ENCODE assay signal across 8 mouse cellular contexts in the genomic region with DNA sequence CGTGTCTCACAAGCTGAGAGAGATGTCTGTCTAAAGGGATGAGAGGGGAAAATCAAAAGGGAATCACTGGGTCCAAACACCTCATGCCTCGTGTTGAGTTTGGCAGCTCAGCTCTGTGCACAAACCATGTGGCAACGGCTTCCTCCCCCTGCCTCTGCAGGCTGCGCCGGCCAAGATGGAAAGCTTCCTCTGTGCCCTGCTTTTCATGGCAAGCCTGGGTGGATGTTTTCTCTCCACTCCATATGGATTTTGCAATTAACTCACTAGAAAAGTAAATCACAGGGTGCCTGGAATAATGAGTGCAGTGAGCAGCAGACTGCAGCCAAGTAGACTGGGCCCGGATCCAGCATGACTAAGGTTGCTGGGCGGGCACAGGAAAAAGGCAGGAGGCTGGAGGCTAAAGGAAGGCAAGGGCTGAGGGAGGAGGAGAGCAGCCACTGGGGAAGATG.
A peak's percentile ranks its signal among the peaks of the same experiment; 100 is the strongest.
DNase-seq lines count a peak whose midpoint lies in the region; ATAC-seq and TF ChIP-seq lines count a peak whose summit lies in the region.

No protein-coding gene starts in this region.

- H3K9me3 ChIP-seq in hindbrain, postnatal 0 days (ENCODE audit: low read length): no peaks in the 10 kb centered on the region

- ATAC-seq in hindbrain, postnatal 0 days: peak; percentile 93

- no peak for TF ChIP-seq POLR2A in myocyte (IDR thresholded peaks at IDR 0.05; ENCODE audit: insufficient read length, low read depth)

- no peaks in the 10 kb centered on the region for H3K27me3 ChIP-seq in hindbrain, postnatal 0 days (ENCODE audit: insufficient read depth, low read length)
- no peaks in the 10 kb centered on the region for H3K27me3 ChIP-seq in myocyte (ENCODE audit: control insufficient read depth, insufficient read depth, insufficient read length)

- no peaks in the 10 kb centered on the region for H3K36me3 ChIP-seq in hindbrain, postnatal 0 days (ENCODE audit: insufficient read depth, low read length)
- no peaks in the 10 kb centered on the region for H3K36me3 ChIP-seq in myocyte (ENCODE audit: control insufficient read depth, insufficient read depth)

- H3K4me3 ChIP-seq in hindbrain, postnatal 0 days (ENCODE audit: low read length): no peak overlapping the region
- H3K4me3 ChIP-seq in left cerebral cortex, adult 2 months: no peak overlapping the region
- H3K4me3 ChIP-seq in myocyte: no peak overlapping the region

- intact Hi-C loops in left cerebral cortex, adult 2 months (cut with DNase I): loop anchor here (1.0 to 5.0 kb wide), 5 partner anchors 52 to 363 kb away; no protein-coding TSS in a partner anchor

- H3K4me2 ChIP-seq in hindbrain, postnatal 0 days (ENCODE audit: low read depth, low read length): no peak overlapping the region
- peak overlapping the region; percentile 34 for H3K4me2 ChIP-seq in myocyte (ENCODE audit: low read depth)

- peak; percentile 93 for DNase-seq in adrenal gland, adult 2 months
- peak; percentile 89 to 96 for DNase-seq in cerebellum, postnatal 25 days
- DNase-seq in gastrocnemius, adult 8-10 months (ENCODE audit: low spot score in 2 of 2): peak; percentile 23 to 34
- peak; percentile 90 for DNase-seq in hindbrain, postnatal 0 days (ENCODE audit: low spot score)
- peak; percentile 75 to 88 for DNase-seq in left cerebral cortex, adult 2 months (ENCODE audit: extremely low spot score in 1 of 2, low spot score in 2 of 2)
- DNase-seq in thymus, postnatal 4 days: no peak
- no peak for DNase-seq in thymus, postnatal 10 days (ENCODE audit: low spot score in 2 of 2)

- H3K4me1 ChIP-seq in hindbrain, postnatal 0 days (ENCODE audit: insufficient read depth, low read length): peaks cover 18% of the 10 kb centered on the region

- TF ChIP-seq CTCF in hindbrain, postnatal 0 days (IDR thresholded peaks at IDR 0.05; ENCODE audit: low read depth): no peak; the same call in 1 of the 2 replicates
- no peak for TF ChIP-seq CTCF in left cerebral cortex, adult 2 months (IDR thresholded peaks at IDR 0.05)

- no peaks in the 10 kb centered on the region for H3K79me2 ChIP-seq in myocyte (ENCODE audit: control insufficient read depth, insufficient read depth)

- no peak overlapping the region for H3ac ChIP-seq in myocyte (ENCODE audit: control insufficient read depth, insufficient read length)

- no peak overlapping the region for H3K9ac ChIP-seq in hindbrain, postnatal 0 days (replicated peaks; ENCODE audit: low read length)

- 20% methylated on average over 7 of the region's 7 CpGs for WGBS in hindbrain, postnatal 0 days

- H3K27ac ChIP-seq in hindbrain, postnatal 0 days: no peak overlapping the region; the same call in 1 of the 2 replicates
- peak overlapping the region; percentile 80 for H3K27ac ChIP-seq in left cerebral cortex, adult 2 months

TF ChIP-seq in myocyte, 11 proteins besides CTCF, POLR2A, EP300 and RAD21:
- TF ChIP-seq REST (IDR thresholded peaks at IDR 0.05; ENCODE audit: insufficient read depth, insufficient read length) (no peak), SRF (IDR thresholded peaks at IDR 0.05; ENCODE audit: control insufficient read depth, insufficient read length, low read depth) (no peak), USF1 (IDR thresholded peaks at IDR 0.05; ENCODE audit: low read depth) (no peak), TCF12 (IDR thresholded peaks at IDR 0.05; ENCODE audit: insufficient read depth, poor library complexity, severe bottlenecking) (no peak), E2F4 (IDR thresholded peaks at IDR 0.05; ENCODE audit: insufficient read depth) (no peak), POLR2AphosphoS2 (IDR thresholded peaks at IDR 0.05; ENCODE audit: insufficient read length, low read depth) (no peak), MYOD1 (IDR thresholded peaks at IDR 0.05; ENCODE audit: control insufficient read depth in 1 of 3, insufficient read length in 2 of 3, low read depth in 2 of 3) (no peak), CEBPB (IDR thresholded peaks at IDR 0.05; ENCODE audit: insufficient read depth, poor library complexity, severe bottlenecking) (no peak), TCF3 (IDR thresholded peaks at IDR 0.05; ENCODE audit: insufficient read length, low read depth) (no peak), MAX (IDR thresholded peaks at IDR 0.05; ENCODE audit: low read depth) (no peak), MYOG (IDR thresholded peaks at IDR 0.05; ENCODE audit: control insufficient read depth in 1 of 3, insufficient read depth in 1 of 3, insufficient read length in 2 of 3, low read depth in 2 of 3) (no peak)

Comparison
In these comparisons a context has a peak if more than half of its experiments do, and no peak if none do; other contexts are left out.
1. DNase-seq: peak in adrenal gland, adult 2 months (single experiment), cerebellum, postnatal 25 days (2 of 2), gastrocnemius, adult 8-10 months (2 of 2), hindbrain, postnatal 0 days (single experiment) and left cerebral cortex, adult 2 months (2 of 2); none in thymus, postnatal 4 days (single experiment) and thymus, postnatal 10 days (0 of 2).